Mouse (Mus musculus): Measurements from ENCODE around the gene Ablim1. TPM values are rescaled to one million over a fixed set of nuclear protein-coding genes. Genes with fewer than 3 reads are reported as not detected.

Gene Ablim1
- polyA plus RNA-seq, 1 experiment from 2014 or later: 26.6 TPM

- Histone ChIP-seq H3K9me3 (replicated peaks) (no peaks in the 10 kb centered on the region), H3K36me3 (no peaks in the 10 kb centered on the region), H3K4me3 (no peak overlapping the region), H3K9ac (no peak overlapping the region), H3K4me1 (peaks cover 23% of the 10 kb centered on the region), H3K27ac (no peak overlapping the region), H3K27me3 (peaks cover 2% of the 10 kb centered on the region; the same call in 1 of the 2 replicates), H3K4me2 (replicated peaks) (no peak overlapping the region)
- 65% methylated on average over 6 of the region's 6 CpGs for WGBS
- ATAC-seq (ENCODE audit: low FRiP score): no peak
These were observed 44.9 kb downstream of the Ablim1 start for GRCm38 (mm10) chr19:57269791-57270190.

GRCm38 (mm10) chr19:57267531-57267930 lies 47.2 kb downstream of the Ablim1 start:
- no peak overlapping the region for H3K4me2 ChIP-seq (replicated peaks)
- no peaks in the 10 kb centered on the region; the same call in 1 of the 2 replicates for H3K27me3 ChIP-seq
- peaks cover 18% of the 10 kb centered on the region for H3K4me1 ChIP-seq
- 71% methylated on average over 5 of the region's 5 CpGs for WGBS
- no peaks in the 10 kb centered on the region for H3K36me3 ChIP-seq
- no peaks in the 10 kb centered on the region for H3K9me3 ChIP-seq (replicated peaks)
- no peak overlapping the region for H3K4me3 ChIP-seq
- ATAC-seq (ENCODE audit: low FRiP score): no peak
- no peak overlapping the region for H3K27ac ChIP-seq
- no peak overlapping the region for H3K9ac ChIP-seq

- no peak overlapping the region for H3K4me3 ChIP-seq
- H3K9ac ChIP-seq: no peak overlapping the region
- H3K4me1 ChIP-seq: peaks cover 15% of the 10 kb centered on the region
- no peak for ATAC-seq (ENCODE audit: low FRiP score)
- WGBS: 88% methylated on average over 10 of the region's 10 CpGs
- H3K27ac ChIP-seq: no peak overlapping the region
- no peaks in the 10 kb centered on the region; the same call in 1 of the 2 replicates for H3K27me3 ChIP-seq
- H3K9me3 ChIP-seq (replicated peaks): no peaks in the 10 kb centered on the region
- H3K4me2 ChIP-seq (replicated peaks): no peak overlapping the region
- H3K36me3 ChIP-seq: no peaks in the 10 kb centered on the region
These were observed 48.2 kb downstream of the Ablim1 start for GRCm38 (mm10) chr19:57266374-57267085.

GRCm38 (mm10) chr19:57264296-57264947 lies 50.3 kb downstream of the Ablim1 start:
- Histone ChIP-seq H3K27ac (no peak overlapping the region), H3K36me3 (no peaks in the 10 kb centered on the region), H3K4me2 (replicated peaks) (no peak overlapping the region), H3K9me3 (replicated peaks) (no peaks in the 10 kb centered on the region), H3K27me3 (no peaks in the 10 kb centered on the region; the same call in 1 of the 2 replicates), H3K4me3 (no peak overlapping the region), H3K9ac (no peak overlapping the region), H3K4me1 (peaks cover 7% of the 10 kb centered on the region)
- ATAC-seq (ENCODE audit: low FRiP score): no peak
- 63% methylated on average over 15 of the region's 15 CpGs for WGBS

- H3K27ac ChIP-seq: no peak overlapping the region
- H3K4me1 ChIP-seq: no peaks in the 10 kb centered on the region
- no peaks in the 10 kb centered on the region for H3K9me3 ChIP-seq (replicated peaks)
- no peak overlapping the region for H3K9ac ChIP-seq
- H3K4me3 ChIP-seq: no peak overlapping the region
- no peak overlapping the region for H3K4me2 ChIP-seq (replicated peaks)
- no peaks in the 10 kb centered on the region for H3K36me3 ChIP-seq
- no peaks in the 10 kb centered on the region; the same call in 1 of the 2 replicates for H3K27me3 ChIP-seq
- 91% methylated on average over 11 of the region's 12 CpGs for WGBS
- no peak for ATAC-seq (ENCODE audit: low FRiP score)
These were observed 56.9 kb downstream of the Ablim1 start for GRCm38 (mm10) chr19:57257801-57258200.

GRCm38 (mm10) chr19:57256666-57257065 lies 58.1 kb downstream of the Ablim1 start:
- Histone ChIP-seq H3K4me3 (no peak overlapping the region), H3K27ac (no peak overlapping the region), H3K9me3 (replicated peaks) (no peaks in the 10 kb centered on the region), H3K4me1 (no peaks in the 10 kb centered on the region), H3K4me2 (replicated peaks) (no peak overlapping the region), H3K36me3 (no peaks in the 10 kb centered on the region), H3K9ac (no peak overlapping the region), H3K27me3 (no peaks in the 10 kb centered on the region)
- ATAC-seq (ENCODE audit: low FRiP score): no peak
- 55% methylated on average over 9 of the region's 9 CpGs for WGBS

GRCm38 (mm10) chr19:57255157-57255556 lies 59.6 kb downstream of the Ablim1 start:
- no peaks in the 10 kb centered on the region for H3K36me3 ChIP-seq
- H3K4me3 ChIP-seq: no peak overlapping the region
- H3K4me2 ChIP-seq (replicated peaks): no peak overlapping the region
- H3K9ac ChIP-seq: no peak overlapping the region
- no peaks in the 10 kb centered on the region for H3K9me3 ChIP-seq (replicated peaks)
- H3K4me1 ChIP-seq: no peaks in the 10 kb centered on the region
- no peak overlapping the region for H3K27ac ChIP-seq
- no peaks in the 10 kb centered on the region for H3K27me3 ChIP-seq
- ATAC-seq (ENCODE audit: low FRiP score): no peak
- WGBS: 85% methylated on average over 8 of the region's 8 CpGs

- no peaks in the 10 kb centered on the region for H3K4me1 ChIP-seq
- no peak overlapping the region for H3K4me3 ChIP-seq
- no peak overlapping the region for H3K9ac ChIP-seq
- no peak for ATAC-seq (ENCODE audit: low FRiP score)
- no peaks in the 10 kb centered on the region for H3K9me3 ChIP-seq (replicated peaks)
- H3K27ac ChIP-seq: no peak overlapping the region
- 82% methylated on average over 9 of the region's 9 CpGs for WGBS
- no peak overlapping the region for H3K4me2 ChIP-seq (replicated peaks)
- H3K27me3 ChIP-seq: no peaks in the 10 kb centered on the region
- H3K36me3 ChIP-seq: no peaks in the 10 kb centered on the region
These were observed 61.8 kb downstream of the Ablim1 start for GRCm38 (mm10) chr19:57252692-57253448.

- H3K27me3 ChIP-seq: no peaks in the 10 kb centered on the region
- no peaks in the 10 kb centered on the region for H3K9me3 ChIP-seq (replicated peaks)
- ATAC-seq (ENCODE audit: low FRiP score): no peak
- 86% methylated on average over 5 of the region's 5 CpGs for WGBS
- H3K36me3 ChIP-seq: no peaks in the 10 kb centered on the region
- no peak overlapping the region for H3K4me2 ChIP-seq (replicated peaks)
- H3K4me1 ChIP-seq: 0 out of 2 replicates have a peak, but pooled peaks cover 2% of the 10 kb centered on the region
- no peak overlapping the region for H3K9ac ChIP-seq
- no peak overlapping the region for H3K4me3 ChIP-seq
- no peak overlapping the region for H3K27ac ChIP-seq
These were observed 65.9 kb downstream of the Ablim1 start for GRCm38 (mm10) chr19:57248781-57249180.

GRCm38 (mm10) chr19:57247221-57247620 lies 67.5 kb downstream of the Ablim1 start:
- Histone ChIP-seq H3K9me3 (replicated peaks) (no peaks in the 10 kb centered on the region), H3K4me3 (no peak overlapping the region), H3K4me1 (0 out of 2 replicates have a peak, but pooled peaks cover 2% of the 10 kb centered on the region), H3K27ac (no peak overlapping the region), H3K36me3 (no peaks in the 10 kb centered on the region), H3K4me2 (replicated peaks) (no peak overlapping the region), H3K9ac (no peak overlapping the region), H3K27me3 (no peaks in the 10 kb centered on the region)
- 79% methylated on average over 8 of the region's 8 CpGs for WGBS
- ATAC-seq (ENCODE audit: low FRiP score): no peak

- H3K9ac ChIP-seq: no peak overlapping the region
- ATAC-seq (ENCODE audit: low FRiP score): no peak
- H3K4me1 ChIP-seq: 0 out of 2 replicates have a peak, but pooled peaks cover 2% of the 10 kb centered on the region
- H3K27ac ChIP-seq: no peak overlapping the region
- no peaks in the 10 kb centered on the region for H3K27me3 ChIP-seq
- WGBS: 71% methylated on average over 7 of the region's 7 CpGs
- no peaks in the 10 kb centered on the region for H3K36me3 ChIP-seq
- H3K9me3 ChIP-seq (replicated peaks): no peaks in the 10 kb centered on the region
- H3K4me3 ChIP-seq: no peak overlapping the region
- no peak overlapping the region for H3K4me2 ChIP-seq (replicated peaks)
These were observed 70.4 kb downstream of the Ablim1 start for GRCm38 (mm10) chr19:57244281-57244680.

- no peak overlapping the region for H3K9ac ChIP-seq
- H3K27me3 ChIP-seq: no peaks in the 10 kb centered on the region
- WGBS: 79% methylated on average over 8 of the region's 8 CpGs
- H3K27ac ChIP-seq: no peak overlapping the region
- no peaks in the 10 kb centered on the region for H3K36me3 ChIP-seq
- 0 out of 2 replicates have a peak, but pooled peaks cover 2% of the 10 kb centered on the region for H3K4me1 ChIP-seq
- ATAC-seq (ENCODE audit: low FRiP score): no peak
- no peaks in the 10 kb centered on the region for H3K9me3 ChIP-seq (replicated peaks)
- H3K4me2 ChIP-seq (replicated peaks): no peak overlapping the region
- H3K4me3 ChIP-seq: no peak overlapping the region
These were observed 71.1 kb downstream of the Ablim1 start for GRCm38 (mm10) chr19:57243606-57244005.

Measured in hindbrain, embryonic 12.5 days (tissue).